Comparison of ENCODE assay signal across 1 mouse cellular context in the genomic region with DNA sequence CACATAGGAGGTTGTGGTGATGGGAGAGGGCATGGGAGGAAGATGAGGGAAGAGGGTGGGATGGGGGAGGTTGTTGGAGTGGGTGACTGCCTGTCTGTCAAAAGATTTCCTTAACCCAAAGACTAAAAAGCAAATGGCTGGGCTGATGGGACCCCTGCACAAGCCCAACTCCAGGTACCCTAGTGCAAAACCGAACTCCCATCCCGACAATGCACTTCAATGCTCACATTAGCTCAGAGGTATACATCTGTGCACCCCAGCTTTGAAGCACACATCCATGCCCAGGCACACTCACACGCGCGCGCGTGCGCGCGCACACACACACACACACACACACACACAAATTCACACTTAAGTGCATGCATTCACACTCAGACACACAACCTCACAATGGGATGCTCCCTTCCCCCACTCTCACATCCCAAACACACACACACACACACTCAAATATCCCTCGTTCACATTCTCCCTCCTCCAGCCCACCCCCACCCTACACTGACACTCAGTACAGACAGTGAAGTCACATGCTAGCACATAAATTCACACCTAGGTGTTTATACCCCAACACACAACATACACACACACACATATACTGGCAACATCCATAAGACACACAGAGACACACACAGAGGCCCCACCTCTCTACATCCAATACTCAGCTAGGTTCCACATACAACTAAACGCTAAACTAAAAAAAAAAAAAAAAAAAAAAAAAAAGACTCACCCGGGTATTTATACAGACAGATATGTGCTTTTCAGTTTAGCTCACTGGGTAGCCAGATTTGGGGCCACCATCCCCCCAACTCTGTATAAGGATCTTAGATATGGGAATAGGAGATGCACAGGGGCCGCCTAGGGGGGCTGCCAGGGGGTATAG.
TF ChIP-seq lines count a peak whose summit lies in the region.

No protein-coding gene starts in this region.

TF ChIP-seq in MEL, 35 proteins besides CTCF, POLR2A, EP300 and RAD21 (continued from another document):
- TF ChIP-seq ZC3H11A (IDR thresholded peaks at IDR 0.05; ENCODE audit: low read depth, low read length) (no peak), USF1 (IDR thresholded peaks at IDR 0.05; ENCODE audit: low read depth, low read length) (no peak), RCOR1 (IDR thresholded peaks at IDR 0.05; ENCODE audit: low read depth, low read length) (no peak), ZNF384 (IDR thresholded peaks at IDR 0.05; ENCODE audit: low read depth, low read length) (peak; percentile 62)
TF ChIP-seq in MEL: peak in this region for 1.
